Mouse (Mus musculus) heart, embryonic 12.5 days (tissue): ENCODE measurements at regions not wholly inside any gene's neighbourhood (a gene's known extent, or its start where the extent isn't known, plus 50 kb on each side); places are given as distances from the start of the nearest gene placed in this dataset.

Experiments
- ATAC-seq: fragments of 200-750 bp; cut with Nextera tagmentation; 2 replicates; pipeline ENCODE4 v1.8.0; 2017; ENCODE audit warnings: moderate TSS enrichment, moderate library complexity; ENCODE audit not compliant: insufficient number of reproducible peaks, low FRiP score
- H3K27ac ChIP-seq: fragments of 300-500 bp; sonication (generic); 2 replicates; pipeline ENCODE4 v1.5.1; 2016; ENCODE audit warnings: mild to moderate bottlenecking, moderate library complexity; ENCODE audit not compliant: poor library complexity, severe bottlenecking
- H3K27me3 ChIP-seq: fragments of 300-500 bp; sonication (generic); replicated peaks from 2 replicates; pipeline ENCODE4 v1.6.1; 2016; ENCODE audit warnings: mild to moderate bottlenecking, moderate library complexity
- H3K36me3 ChIP-seq: fragments of 300-500 bp; sonication (generic); 2 replicates; pipeline ENCODE4 v1.6.1; 2016; ENCODE audit warnings: mild to moderate bottlenecking, moderate library complexity
- H3K4me1 ChIP-seq: fragments of 300-500 bp; sonication (generic); replicated peaks from 2 replicates; pipeline ENCODE4 v1.6.1; 2016; ENCODE audit warnings: mild to moderate bottlenecking
- H3K4me2 ChIP-seq: fragments of 300-500 bp; sonication (generic); 2 replicates; pipeline ENCODE4 v1.6.1; 2016; ENCODE audit warnings: mild to moderate bottlenecking, moderate library complexity
- H3K4me3 ChIP-seq: fragments of 300-500 bp; sonication (generic); 2 replicates; pipeline ENCODE4 v1.5.1; 2016; ENCODE audit warnings: mild to moderate bottlenecking
- H3K9ac ChIP-seq: fragments of 300-500 bp; sonication (generic); 2 replicates; pipeline ENCODE4 v1.6.1; 2016; ENCODE audit warnings: mild to moderate bottlenecking, moderate library complexity
- H3K9me3 ChIP-seq: fragments of 300-500 bp; sonication (generic); replicated peaks from 2 replicates; pipeline ENCODE4 v1.6.1; 2016; ENCODE audit warnings: mild to moderate bottlenecking, moderate library complexity
- WGBS: fragments of 180-500 bp; shearing (Covaris S2); methylation state at CpG from one replicate; pipeline ENCODE4 v1.1.7; 2016; 5-methylcytosine and 5-hydroxymethylcytosine counted together

- WGBS, result 76% methylated on average over 3 of the region's 3 CpGs
- ATAC-seq, result no peak
- no peaks in the 10 kb centered on the region for H3K36me3 ChIP-seq
Measured at GRCm38 (mm10) chr10:92077291-92077690, 644.9 kb downstream of the Nedd1 start.

GRCm38 (mm10) chr10:92076754-92077153 is 645.5 kb downstream of the Nedd1 start:
- 0 out of 2 replicates have a peak, but pooled peaks cover 5% of the 10 kb centered on the region for H3K4me1 ChIP-seq
- H3K27ac ChIP-seq, result no peak overlapping the region
- no peak overlapping the region for H3K4me3 ChIP-seq
- H3K9ac ChIP-seq, result no peak overlapping the region
- no peaks in the 10 kb centered on the region for H3K9me3 ChIP-seq
- no peaks in the 10 kb centered on the region for H3K27me3 ChIP-seq
- WGBS, result 66% methylated on average over 3 of the region's 3 CpGs
- no peak overlapping the region for H3K4me2 ChIP-seq
- H3K36me3 ChIP-seq, result no peaks in the 10 kb centered on the region
- ATAC-seq, result no peak

More at GRCm38 (mm10) chr10:92077291-92077690, 644.9 kb downstream of the Nedd1 start:
- Histone ChIP-seq H3K27me3 (no peaks in the 10 kb centered on the region), H3K4me1 (0 out of 2 replicates have a peak, but pooled peaks cover 5% of the 10 kb centered on the region), H3K27ac (no peak overlapping the region), H3K9ac (no peak overlapping the region), H3K4me3 (no peak overlapping the region), H3K9me3 (no peaks in the 10 kb centered on the region), H3K4me2 (no peak overlapping the region)

- Histone ChIP-seq H3K27me3 (no peaks in the 10 kb centered on the region), H3K4me2 (no peak overlapping the region), H3K36me3 (no peaks in the 10 kb centered on the region), H3K9ac (no peak overlapping the region), H3K27ac (no peak overlapping the region), H3K4me1 (0 out of 2 replicates have a peak, but pooled peaks cover 5% of the 10 kb centered on the region), H3K4me3 (no peak overlapping the region), H3K9me3 (no peaks in the 10 kb centered on the region)
- 48% methylated on average over 8 of the region's 8 CpGs for WGBS
- ATAC-seq, result no peak
Measured at GRCm38 (mm10) chr10:92075469-92075868, 646.8 kb downstream of the Nedd1 start.

GRCm38 (mm10) chr10:92074698-92075394 is 647.4 kb downstream of the Nedd1 start:
- no peaks in the 10 kb centered on the region for H3K27me3 ChIP-seq
- no peaks in the 10 kb centered on the region for H3K9me3 ChIP-seq
- WGBS, result 83% methylated on average over 11 of the region's 11 CpGs
- H3K36me3 ChIP-seq, result no peaks in the 10 kb centered on the region
- H3K4me3 ChIP-seq, result no peak overlapping the region
- no peak overlapping the region for H3K4me2 ChIP-seq
- H3K27ac ChIP-seq, result no peak overlapping the region
- H3K9ac ChIP-seq, result no peak overlapping the region
- ATAC-seq, result no peak
- 0 out of 2 replicates have a peak, but pooled peaks cover 5% of the 10 kb centered on the region for H3K4me1 ChIP-seq

- no peak overlapping the region for H3K4me2 ChIP-seq
- no peak for ATAC-seq
Measured at GRCm38 (mm10) chr10:92073873-92074390, 648.3 kb downstream of the Nedd1 start.

GRCm38 (mm10) chr10:92044783-92045182 is 677.4 kb downstream of the Nedd1 start:
- Histone ChIP-seq H3K27me3 (no peaks in the 10 kb centered on the region), H3K4me1 (no peaks in the 10 kb centered on the region), H3K9ac (no peak overlapping the region), H3K27ac (no peak overlapping the region), H3K4me2 (no peak overlapping the region), H3K9me3 (no peaks in the 10 kb centered on the region), H3K4me3 (no peak overlapping the region), H3K36me3 (no peaks in the 10 kb centered on the region)
- no peak for ATAC-seq

More at GRCm38 (mm10) chr10:92073873-92074390, 648.3 kb downstream of the Nedd1 start:
- Histone ChIP-seq H3K27me3 (no peaks in the 10 kb centered on the region), H3K4me3 (no peak overlapping the region), H3K36me3 (no peaks in the 10 kb centered on the region), H3K9me3 (no peaks in the 10 kb centered on the region), H3K9ac (no peak overlapping the region), H3K27ac (no peak overlapping the region), H3K4me1 (0 out of 2 replicates have a peak, but pooled peaks cover 5% of the 10 kb centered on the region)
- 65% methylated on average over 5 of the region's 5 CpGs for WGBS

- no peak for ATAC-seq
- no peak overlapping the region for H3K27ac ChIP-seq
- no peak overlapping the region for H3K9ac ChIP-seq
- no peak overlapping the region for H3K4me3 ChIP-seq
- no peaks in the 10 kb centered on the region for H3K36me3 ChIP-seq
- no peaks in the 10 kb centered on the region for H3K9me3 ChIP-seq
- WGBS, result 62% methylated on average over 3 of the region's 3 CpGs
- H3K27me3 ChIP-seq, result no peaks in the 10 kb centered on the region
- no peaks in the 10 kb centered on the region for H3K4me1 ChIP-seq
- no peak overlapping the region for H3K4me2 ChIP-seq
Measured at GRCm38 (mm10) chr10:92036176-92036575, 686.0 kb downstream of the Nedd1 start.

GRCm38 (mm10) chr10:92030221-92030620 is 692.0 kb downstream of the Nedd1 start:
- Histone ChIP-seq H3K36me3 (no peaks in the 10 kb centered on the region), H3K4me2 (no peak overlapping the region), H3K4me1 (no peaks in the 10 kb centered on the region), H3K9ac (no peak overlapping the region), H3K9me3 (no peaks in the 10 kb centered on the region), H3K4me3 (no peak overlapping the region), H3K27ac (no peak overlapping the region), H3K27me3 (no peaks in the 10 kb centered on the region)
- no peak for ATAC-seq
- WGBS, result 72% methylated on average over 4 of the region's 4 CpGs

GRCm38 (mm10) chr10:92024203-92024602 is 698.0 kb downstream of the Nedd1 start:
- no peaks in the 10 kb centered on the region for H3K27me3 ChIP-seq
- no peak overlapping the region for H3K27ac ChIP-seq
- H3K4me1 ChIP-seq, result no peaks in the 10 kb centered on the region
- no peak overlapping the region for H3K4me2 ChIP-seq
- no peaks in the 10 kb centered on the region for H3K36me3 ChIP-seq
- ATAC-seq, result no peak
- H3K4me3 ChIP-seq, result no peak overlapping the region
- no peaks in the 10 kb centered on the region for H3K9me3 ChIP-seq
- no peak overlapping the region for H3K9ac ChIP-seq
- WGBS, result 52% methylated on average over 1 of the region's 1 CpGs

GRCm38 (mm10) chr10:92021036-92021435 is 701.2 kb downstream of the Nedd1 start:
- Histone ChIP-seq H3K4me2 (no peak overlapping the region), H3K27me3 (no peaks in the 10 kb centered on the region), H3K9ac (no peak overlapping the region), H3K27ac (no peak overlapping the region), H3K9me3 (no peaks in the 10 kb centered on the region), H3K4me3 (no peak overlapping the region), H3K36me3 (no peaks in the 10 kb centered on the region), H3K4me1 (no peaks in the 10 kb centered on the region)
- ATAC-seq, result no peak
- 70% methylated on average over 1 of the region's 1 CpGs for whole genome bisulfite sequencing

- H3K4me1 ChIP-seq, result no peaks in the 10 kb centered on the region
- H3K36me3 ChIP-seq, result no peaks in the 10 kb centered on the region
- WGBS, result 43% methylated on average over 10 of the region's 10 CpGs
- H3K27ac ChIP-seq, result no peak overlapping the region
- no peak overlapping the region for H3K4me3 ChIP-seq
- no peaks in the 10 kb centered on the region for H3K9me3 ChIP-seq
- H3K9ac ChIP-seq, result no peak overlapping the region
- H3K27me3 ChIP-seq, result no peaks in the 10 kb centered on the region
- ATAC-seq, result no peak
- H3K4me2 ChIP-seq, result no peak overlapping the region
Measured at GRCm38 (mm10) chr10:92009551-92009950, 712.7 kb downstream of the Nedd1 start.

GRCm38 (mm10) chr10:92007891-92008290 is 714.3 kb downstream of the Nedd1 start:
- no peak for ATAC-seq
- Histone ChIP-seq H3K36me3 (no peaks in the 10 kb centered on the region), H3K9ac (no peak overlapping the region), H3K4me2 (no peak overlapping the region), H3K27ac (no peak overlapping the region), H3K27me3 (no peaks in the 10 kb centered on the region), H3K4me1 (no peaks in the 10 kb centered on the region), H3K4me3 (no peak overlapping the region), H3K9me3 (no peaks in the 10 kb centered on the region)
- 85% methylated on average over 2 of the region's 2 CpGs for WGBS
